Mouse (Mus musculus): ENCODE results near the gene Laptm5. TPM values are rescaled to one million over a fixed set of nuclear protein-coding genes. Genes with fewer than 3 reads are reported as not detected.

Gene Laptm5
- polyA plus RNA-seq, 2 experiments from 2014 or later = 1,545 to 2,139 TPM

Other genes starting within 250 kb of the Laptm5 start
- gene Pum1, start 249.8 kb upstream of the Laptm5 start, polyA plus RNA-seq (2017; shearing (Covaris generic)) = 10 to 100 TPM; 59.1 to 64.8 TPM
- 1 to 10 TPM; 1.0 to 1.5 TPM for gene Sdc3, start 120.6 kb upstream of the Laptm5 start, polyA plus RNA-seq (2017; shearing (Covaris generic))
- gene Matn1, start 31.3 kb downstream of the Laptm5 start, polyA plus RNA-seq (2017; shearing (Covaris generic)) = under 1 TPM in 1 of 2 experiments, not detected in 1; 0.23 TPM

Data from activated CD4-positive, CD25-positive, alpha-beta regulatory T cell, adult 4 months (primary cell).